Mouse (Mus musculus): ENCODE measurements at regions not wholly inside any gene's neighbourhood (a gene's known extent, or its start where the extent isn't known, plus 50 kb on each side); places are given as distances from the start of the nearest gene placed in this dataset.

DNA sequence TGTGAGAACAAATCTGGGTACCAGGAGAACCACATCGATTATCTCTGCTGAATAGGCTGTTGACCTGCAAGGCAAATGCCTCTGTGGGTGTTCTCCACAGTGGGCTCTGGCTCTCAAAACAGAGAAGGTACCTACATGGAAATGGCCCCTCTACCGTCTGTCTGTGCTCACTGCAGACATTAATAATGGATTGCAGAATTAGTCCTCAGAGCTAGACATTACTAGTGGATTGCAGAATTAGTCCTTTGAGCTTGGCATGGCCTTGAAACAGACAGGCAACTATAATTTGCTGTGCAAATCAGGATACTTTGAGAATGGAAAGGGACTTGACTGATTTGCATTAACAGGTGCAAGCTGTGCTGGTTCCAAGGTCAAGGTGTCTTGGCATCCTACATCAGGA lies 77.3 kb upstream of the Gm26897 start:
- no peak for DNase-seq
- no peak for TF ChIP-seq CTCF (IDR thresholded peaks at IDR 0.05)
- Histone ChIP-seq H3K27ac (no peak overlapping the region), H3K4me3 (no peak overlapping the region)
- intact Hi-C loops (cut with DNase I): no loop called here

DNA sequence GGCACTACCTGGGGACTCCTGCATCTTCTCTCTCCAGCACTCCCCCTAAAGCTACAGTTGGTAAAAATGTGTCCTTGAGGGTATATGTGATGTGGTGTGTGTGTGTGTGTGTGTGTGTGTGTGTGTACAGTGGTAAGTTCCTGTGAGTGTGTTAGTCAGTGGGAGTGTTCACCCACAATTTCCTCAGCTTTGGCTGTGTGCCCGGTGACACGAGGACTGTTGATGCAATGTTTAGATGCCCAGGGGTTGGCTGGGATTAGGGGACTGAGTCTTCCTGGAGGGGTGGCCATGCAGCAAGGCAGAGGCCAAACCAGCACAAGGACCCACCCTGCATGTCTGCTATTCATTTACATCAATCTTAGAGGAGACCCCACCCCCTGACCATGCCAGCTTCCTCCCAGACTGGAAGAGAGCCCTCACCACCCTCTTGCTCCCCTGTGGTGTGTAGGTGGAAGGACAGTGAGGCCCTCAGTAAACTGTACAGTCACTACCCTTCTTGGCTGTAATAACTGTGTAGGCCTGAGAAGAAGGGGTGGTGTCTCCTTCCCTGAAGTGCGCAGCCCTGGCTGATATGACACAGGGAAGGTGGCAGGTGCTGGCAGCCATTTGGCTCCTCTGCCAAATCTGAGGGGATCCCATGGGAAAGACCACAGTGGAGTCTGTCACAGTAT lies 75.8 kb upstream of the Gm26897 start:
- H3K4me3 ChIP-seq: no peak overlapping the region
- intact Hi-C loops (cut with DNase I): no loop called here
- no peak for DNase-seq
- H3K27ac ChIP-seq: no peak overlapping the region
- no peak for TF ChIP-seq CTCF (IDR thresholded peaks at IDR 0.05)

DNA sequence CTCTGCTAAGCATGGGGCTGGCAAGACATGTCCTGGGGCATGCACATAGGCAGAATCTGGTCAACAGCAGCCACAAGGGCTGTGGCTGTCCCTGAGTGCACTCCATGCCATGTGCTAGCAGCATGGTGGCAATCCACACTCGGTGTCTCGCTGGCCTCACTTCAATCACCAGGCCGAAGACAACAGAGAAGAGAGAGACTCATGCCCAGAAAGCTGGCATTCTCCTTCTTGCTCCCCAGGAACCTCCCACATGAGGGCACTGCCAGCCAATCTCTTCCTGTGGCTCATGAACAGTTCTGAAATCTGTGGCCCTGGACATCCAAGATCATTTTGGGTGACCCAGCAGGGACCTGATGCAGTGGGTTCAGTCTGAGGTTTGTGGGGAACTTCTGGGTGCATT lies 74.5 kb upstream of the Gm26897 start:
- Histone ChIP-seq H3K4me3 (no peak overlapping the region), H3K27ac (no peak overlapping the region)
- TF ChIP-seq CTCF (IDR thresholded peaks at IDR 0.05): no peak
- DNase-seq: no peak
- intact Hi-C loops (cut with DNase I): no loop called here

DNA sequence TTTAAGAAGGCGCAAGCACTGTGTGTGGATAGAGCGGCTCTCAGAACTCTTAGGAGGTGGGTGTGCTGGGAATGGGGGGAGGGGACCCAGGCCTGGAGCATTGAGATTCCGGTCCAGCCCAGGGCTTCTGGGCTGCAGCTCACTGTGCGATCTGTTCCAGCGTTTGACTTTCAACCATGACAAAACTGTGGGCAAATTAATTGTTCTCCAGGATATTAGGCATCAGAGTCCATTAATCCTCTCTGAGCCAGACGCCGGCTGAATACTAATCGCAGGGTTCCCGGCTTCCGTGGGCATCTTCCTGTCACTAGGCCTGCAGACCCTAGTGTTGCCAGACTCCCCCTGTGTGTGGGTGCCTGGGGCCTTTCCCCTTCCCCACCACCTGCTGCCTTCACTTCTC lies 73.3 kb upstream of the Gm26897 start:
- no peak for DNase-seq
- intact Hi-C loops (cut with DNase I): loop anchor here (5.0 kb wide), 2 partner anchors 38 to 128 kb away; no protein-coding TSS in a partner anchor
- no peak for TF ChIP-seq CTCF (IDR thresholded peaks at IDR 0.05)
- Histone ChIP-seq H3K4me3 (no peak overlapping the region), H3K27ac (no peak overlapping the region)

DNA sequence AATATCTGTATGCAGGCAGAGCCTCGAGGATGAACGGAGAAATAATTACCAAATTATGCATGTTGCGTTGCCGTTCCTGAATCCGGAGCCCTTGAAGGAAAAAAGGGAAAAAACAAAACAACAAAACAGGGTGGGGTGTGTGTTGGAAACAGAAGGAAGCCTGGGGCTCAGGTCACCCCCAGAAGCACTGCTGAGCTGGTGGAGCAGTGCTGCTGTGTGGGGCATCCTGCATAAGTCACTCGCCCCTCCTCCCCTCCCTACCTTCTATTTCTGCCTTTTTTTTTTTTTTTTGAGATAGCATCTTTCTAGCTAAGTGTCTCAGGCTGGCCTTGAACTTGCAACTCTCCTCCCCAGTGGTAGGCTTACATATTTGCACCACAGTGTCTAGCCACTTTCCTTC lies 72.8 kb upstream of the Gm26897 start:
- no peak overlapping the region for H3K4me3 ChIP-seq
- TF ChIP-seq CTCF (IDR thresholded peaks at IDR 0.05): no peak
- DNase-seq: no peak
- intact Hi-C loops (cut with DNase I): loop anchor here (5.0 kb wide), 2 partner anchors 39 to 129 kb away; no protein-coding TSS in a partner anchor
- no peak overlapping the region for H3K27ac ChIP-seq

DNA sequence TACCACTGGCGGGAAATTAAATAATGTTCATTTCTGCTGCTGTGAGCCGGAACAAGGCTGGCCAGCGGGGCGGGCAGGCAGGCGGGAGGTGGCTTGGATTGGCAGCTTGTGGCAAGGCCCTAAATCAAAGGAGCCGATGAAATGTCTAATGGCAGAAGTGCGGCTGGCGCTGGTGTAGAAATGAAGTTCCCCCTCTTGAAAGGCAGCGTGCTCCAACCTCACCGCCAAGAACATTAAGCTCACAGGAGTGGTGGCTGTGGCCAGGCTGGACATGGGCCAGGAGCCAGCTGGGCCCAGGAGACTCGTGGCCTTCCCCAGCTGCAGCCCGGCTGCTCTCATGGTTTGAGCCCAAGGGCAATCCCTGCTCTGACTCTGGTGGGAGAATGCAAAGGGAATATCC lies 71.8 kb upstream of the Gm26897 start:
- intact Hi-C loops (cut with DNase I): loop anchor here (5.0 kb wide), 2 partner anchors 40 to 130 kb away; no protein-coding TSS in a partner anchor
- TF ChIP-seq CTCF (IDR thresholded peaks at IDR 0.05): no peak
- H3K27ac ChIP-seq: peak overlapping the region; percentile 53
- H3K4me3 ChIP-seq: no peak overlapping the region
- DNase-seq: peak; percentile 91

DNA sequence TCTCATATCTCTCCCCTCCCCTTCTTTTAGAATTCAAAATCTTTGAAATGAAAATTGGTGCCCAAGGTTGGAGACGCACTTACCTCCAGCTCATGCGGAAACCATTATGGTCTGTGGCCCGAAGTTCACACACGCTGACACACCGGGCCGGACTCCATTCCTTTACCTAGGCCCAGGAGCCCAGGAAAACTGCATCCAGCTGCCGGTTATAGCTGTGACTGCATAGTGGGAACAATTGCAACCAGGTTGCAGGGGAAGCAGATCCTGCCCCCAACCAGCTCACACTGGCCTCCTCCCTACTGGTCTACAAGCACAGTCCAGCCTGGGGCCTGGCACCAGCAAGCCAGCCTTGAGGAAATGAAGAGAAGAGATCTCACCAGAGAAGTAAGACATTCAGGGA lies 69.9 kb upstream of the Gm26897 start:
- intact Hi-C loops (cut with DNase I): loop anchor here (5.0 kb wide), 2 partner anchors 42 to 132 kb away; no protein-coding TSS in a partner anchor

DNA sequence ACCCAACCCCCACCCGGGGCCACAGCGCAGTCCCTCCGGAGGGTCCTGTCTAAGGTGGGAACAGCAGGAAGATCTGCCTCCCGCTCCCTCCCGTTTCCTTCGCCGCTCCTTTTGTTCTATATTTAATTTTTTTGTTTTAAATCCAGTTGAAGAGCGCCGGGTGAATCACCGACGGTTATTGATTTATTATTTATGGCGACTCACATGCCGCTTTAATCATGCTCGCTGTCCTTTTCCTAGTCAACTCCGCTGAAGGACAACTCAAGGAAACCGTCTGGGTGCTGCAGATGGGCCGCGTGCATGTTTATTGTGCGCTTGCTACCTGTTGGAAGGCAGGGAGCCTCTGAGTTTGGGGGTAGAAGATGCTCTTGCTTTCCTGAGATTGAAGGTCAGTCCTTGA lies 68.3 kb upstream of the Gm26897 start:
- Histone ChIP-seq H3K4me3 (no peak overlapping the region), H3K27ac (no peak overlapping the region)
- no peak for TF ChIP-seq CTCF (IDR thresholded peaks at IDR 0.05)
- no peak for DNase-seq
- intact Hi-C loops (cut with DNase I): loop anchor here (5.0 kb wide), 1 partner anchor 157 kb away; no protein-coding TSS in a partner anchor

More for the DNA sequence above, 69.9 kb upstream of the Gm26897 start:
- TF ChIP-seq CTCF (IDR thresholded peaks at IDR 0.05): no peak
- DNase-seq: no peak
- Histone ChIP-seq H3K4me3 (no peak overlapping the region), H3K27ac (no peak overlapping the region)

DNA sequence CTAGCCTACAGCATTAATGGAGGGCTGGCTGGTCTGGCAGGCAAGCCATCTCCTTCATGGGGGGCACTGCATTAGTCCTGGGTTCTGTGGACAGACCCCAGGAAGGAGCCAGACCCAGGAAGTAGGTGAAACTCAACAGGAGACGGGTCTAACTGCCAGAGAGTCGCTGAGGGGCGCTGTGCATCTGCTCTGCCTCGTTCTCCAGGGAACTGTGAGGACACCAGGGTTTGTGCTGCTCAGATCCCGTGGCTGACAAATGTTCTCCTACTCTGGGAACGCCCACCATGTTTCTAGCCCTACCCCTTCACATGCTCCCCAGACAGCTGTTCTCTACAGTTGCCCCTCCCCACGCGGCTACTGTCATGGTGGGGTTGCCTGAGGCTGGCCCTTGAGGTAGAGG lies 67.7 kb upstream of the Gm26897 start:
- no peak for TF ChIP-seq CTCF (IDR thresholded peaks at IDR 0.05)
- DNase-seq: no peak
- H3K4me3 ChIP-seq: no peak overlapping the region
- intact Hi-C loops (cut with DNase I): loop anchor here (5.0 kb wide), 1 partner anchor 156 kb away; no protein-coding TSS in a partner anchor
- no peak overlapping the region for H3K27ac ChIP-seq

DNA sequence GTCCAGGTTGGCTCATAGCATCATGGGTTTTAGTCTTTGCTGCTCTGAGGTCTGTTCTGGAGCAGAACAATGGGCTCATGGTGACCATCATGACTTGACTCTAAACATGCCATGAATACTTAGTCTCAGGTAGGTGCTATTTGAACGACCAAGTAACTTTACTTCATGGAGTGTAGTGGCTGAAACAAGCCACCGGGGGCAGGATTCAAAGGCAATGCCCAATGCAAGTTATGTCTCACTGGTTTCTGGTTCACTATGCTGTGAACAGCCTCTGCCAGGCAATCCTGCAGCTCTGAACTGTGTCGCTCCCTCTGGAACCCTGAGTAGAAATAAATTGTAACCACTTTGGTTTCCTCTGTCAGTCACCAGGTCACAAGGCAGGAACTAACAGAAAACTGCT lies 65.8 kb upstream of the Gm26897 start:
- no peak for DNase-seq
- intact Hi-C loops (cut with DNase I): loop anchor here (5.0 kb wide), 1 partner anchor 154 kb away; no protein-coding TSS in a partner anchor
- no peak overlapping the region for H3K4me3 ChIP-seq
- TF ChIP-seq CTCF (IDR thresholded peaks at IDR 0.05): peak; percentile 67
- no peak overlapping the region for H3K27ac ChIP-seq

DNA sequence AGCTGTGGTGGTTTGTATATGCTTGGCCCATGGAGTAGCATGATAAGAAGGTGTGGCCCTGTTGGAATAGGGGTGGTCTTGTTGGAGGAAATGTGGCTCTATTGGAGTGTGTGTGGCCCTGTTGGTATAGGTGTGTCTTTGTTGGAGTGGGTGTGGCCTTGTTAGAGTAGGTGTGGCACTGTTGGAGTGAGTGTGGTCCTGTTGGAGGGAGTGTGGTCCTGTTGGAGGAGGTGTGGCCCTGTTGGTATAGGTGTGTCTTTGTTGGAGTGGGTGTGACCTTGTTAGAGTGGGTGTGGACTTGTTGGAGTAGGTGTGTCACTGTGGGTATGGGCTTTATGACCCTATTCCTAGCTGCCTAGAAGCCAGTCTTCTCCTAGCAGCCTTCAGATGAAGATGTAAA lies 64.6 kb upstream of the Gm26897 start:
- TF ChIP-seq CTCF (IDR thresholded peaks at IDR 0.05): no peak
- Histone ChIP-seq H3K27ac (no peak overlapping the region), H3K4me3 (no peak overlapping the region)
- no peak for DNase-seq
- intact Hi-C loops (cut with DNase I): loop anchor here (5.0 kb wide), 1 partner anchor 153 kb away; no protein-coding TSS in a partner anchor

DNA sequence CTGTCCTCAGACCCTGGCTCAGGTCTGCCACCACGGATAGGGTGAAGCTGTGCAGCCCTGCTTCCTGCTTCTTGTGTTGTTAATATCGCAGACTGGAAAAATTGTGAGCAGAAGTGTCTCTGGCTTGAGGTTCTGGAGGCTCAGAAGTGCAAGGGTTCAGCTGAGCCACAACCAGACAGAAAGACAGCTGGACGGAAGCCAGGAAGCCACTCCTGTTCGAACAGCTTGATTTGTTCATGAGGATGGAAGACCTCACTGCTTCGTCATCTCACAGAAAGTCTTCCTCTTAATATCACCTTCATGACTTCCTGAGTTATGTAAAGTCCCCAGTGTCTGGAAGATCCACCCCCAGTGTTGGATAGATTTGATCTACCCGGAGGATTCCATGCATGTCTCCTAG lies 62.0 kb upstream of the Gm26897 start:
- H3K27ac ChIP-seq: no peak overlapping the region; the same call in 1 of the 2 replicates
- no peak for TF ChIP-seq CTCF (IDR thresholded peaks at IDR 0.05)
- intact Hi-C loops (cut with DNase I): no loop called here

DNA sequence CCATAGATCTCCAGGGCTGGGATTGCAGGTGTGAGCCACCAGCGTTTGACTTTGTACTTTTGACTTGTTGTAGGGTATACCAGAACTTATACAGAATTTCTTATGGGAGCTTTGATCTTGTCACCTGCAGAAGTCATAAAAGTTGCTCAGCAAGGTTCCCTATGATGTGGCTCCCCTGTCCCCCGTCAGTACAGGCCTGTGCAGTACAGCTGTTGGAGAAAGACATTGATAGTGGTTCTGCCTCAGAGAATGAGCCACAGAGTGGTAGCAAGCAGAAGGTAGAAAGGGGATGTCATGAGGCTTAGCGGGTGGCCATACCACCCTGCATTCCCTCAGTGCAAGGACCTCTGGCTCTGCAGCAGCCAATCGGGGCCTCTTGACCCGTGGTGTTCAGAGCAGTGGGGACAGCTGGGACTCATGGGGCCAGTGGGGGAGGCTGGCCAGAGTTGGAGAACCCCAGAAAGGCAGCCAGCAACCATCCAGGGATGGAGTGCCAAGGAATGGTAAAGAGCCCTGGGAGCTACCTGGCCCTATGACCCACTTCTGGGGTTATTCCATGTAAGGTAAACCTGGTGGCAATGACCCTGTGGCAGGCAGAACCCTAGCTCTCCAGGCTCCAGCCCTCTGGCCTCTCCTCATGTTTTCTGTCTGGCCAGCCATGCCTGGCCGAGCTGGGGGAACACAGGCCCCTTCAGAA lies 58.6 kb upstream of the Gm26897 start:
- Histone ChIP-seq H3K4me3 (no peak overlapping the region), H3K27ac (peak overlapping the region; percentile 81)
- no peak for DNase-seq
- intact Hi-C loops (cut with DNase I): no loop called here
- no peak for TF ChIP-seq CTCF (IDR thresholded peaks at IDR 0.05)

More for the DNA sequence above, 62.0 kb upstream of the Gm26897 start:
- DNase-seq: no peak
- no peak overlapping the region for H3K4me3 ChIP-seq
